Comparison of ENCODE assay signal across 16 mouse cellular contexts in the genomic region with DNA sequence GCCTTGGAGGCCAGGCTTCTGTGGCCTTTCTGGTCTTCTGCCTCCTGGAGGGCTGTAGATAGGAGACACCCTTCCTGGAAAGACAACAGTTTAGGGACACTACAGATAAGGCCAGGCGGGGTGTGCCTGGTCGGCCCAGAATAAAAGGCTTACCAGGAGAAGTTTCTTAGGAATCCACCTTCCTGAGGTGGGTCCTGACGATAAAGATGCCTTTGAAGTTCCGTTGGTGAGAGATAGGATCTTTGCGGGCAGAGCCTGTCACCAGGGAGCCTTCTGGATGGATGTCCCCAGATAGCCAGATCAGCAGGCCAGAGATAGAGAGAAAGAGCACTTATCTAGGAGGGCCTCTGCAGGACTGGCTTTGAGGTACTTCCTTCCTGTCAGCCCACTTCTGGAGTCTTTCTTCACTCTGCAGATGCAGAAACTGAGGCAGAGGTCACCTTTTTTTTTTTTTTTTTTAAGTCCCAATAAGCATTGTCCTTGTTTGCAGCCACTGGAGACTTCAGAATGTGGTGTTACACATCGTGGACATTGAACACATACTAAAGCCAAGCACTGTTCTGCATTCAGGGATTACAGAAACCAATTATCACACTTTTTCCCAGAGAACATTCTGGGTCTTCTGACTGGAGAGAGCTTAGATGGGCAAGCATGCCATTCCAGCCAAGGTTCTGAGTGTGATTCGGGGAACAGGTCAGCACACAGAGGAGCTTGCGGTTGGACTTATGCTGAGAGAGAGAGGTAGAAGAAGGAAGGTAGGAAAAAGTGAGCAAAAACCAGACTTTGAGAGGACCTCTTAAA.
A peak's percentile ranks its signal among the peaks of the same experiment; 100 is the strongest.
DNase-seq lines count a peak whose midpoint lies in the region; ATAC-seq and TF ChIP-seq lines count a peak whose summit lies in the region.
"Had no signal": no experiment of that assay in that cellular context is flagged by ENCODE, and none has a peak within 500 bp of the region (broad histone marks: within the 10 kb centered on the region; RNA-seq: fewer than 3 reads in every experiment).

No protein-coding gene starts in this region.

- H3K36me3 ChIP-seq in forebrain, embryonic 10.5 days (replicated peaks) = no peaks in the 10 kb centered on the region; the same call in 1 of the 2 replicates
- H3K36me3 ChIP-seq in forebrain, embryonic 12.5 days (replicated peaks) = no peaks in the 10 kb centered on the region
- peaks cover 14 to 82% of the 10 kb centered on the region in 2 experiments for H3K36me3 ChIP-seq in MEL (ENCODE audit: control insufficient read depth in 1 of 2, insufficient read depth in 2 of 2, low read length in 2 of 2)
- no peaks in the 10 kb centered on the region for H3K36me3 ChIP-seq in liver, postnatal 0 days (replicated peaks; ENCODE audit: insufficient read depth, low read length)
- H3K36me3 ChIP-seq in midbrain, embryonic 14.5 days (ENCODE audit: control insufficient read depth, insufficient read depth, low read length) = no peaks in the 10 kb centered on the region
- H3K36me3 ChIP-seq in hindbrain, embryonic 11.5 days (ENCODE audit: control insufficient read depth, insufficient read depth, low read length) = no peaks in the 10 kb centered on the region
- H3K36me3 ChIP-seq: embryonic facial prominence, embryonic 10.5 days; heart, embryonic 15.5 days; hindbrain, embryonic 15.5 days; midbrain, embryonic 13.5 days had no signal

- no peaks in the 10 kb centered on the region for H3K27me3 ChIP-seq in forebrain, embryonic 10.5 days (ENCODE audit: poor library complexity, severe bottlenecking)
- H3K27me3 ChIP-seq in forebrain, embryonic 12.5 days = no peaks in the 10 kb centered on the region
- H3K27me3 ChIP-seq in MEL (ENCODE audit: control insufficient read depth in 1 of 2, insufficient read depth in 2 of 2, low read length in 2 of 2) = no peaks in the 10 kb centered on the region
- no peaks in the 10 kb centered on the region for H3K27me3 ChIP-seq in liver, postnatal 0 days (ENCODE audit: insufficient read depth, low read length)
- H3K27me3 ChIP-seq in midbrain, embryonic 14.5 days (ENCODE audit: control insufficient read depth, insufficient read depth, low read length) = no peaks in the 10 kb centered on the region
- no peaks in the 10 kb centered on the region for H3K27me3 ChIP-seq in hindbrain, embryonic 11.5 days (ENCODE audit: control insufficient read depth, insufficient read depth, low read length)
- H3K27me3 ChIP-seq: heart, embryonic 15.5 days; hindbrain, embryonic 15.5 days; midbrain, embryonic 13.5 days had no signal

- ATAC-seq in forebrain, embryonic 12.5 days (ENCODE audit: low FRiP score) = no peak
- peak; percentile 90 for ATAC-seq in erythroid progenitor cell, adult 5-6 weeks (replicated peaks; ENCODE audit: low FRiP score, poor library complexity, severe bottlenecking)
- ATAC-seq in liver, postnatal 0 days = peak; percentile 96
- ATAC-seq in midbrain, embryonic 14.5 days (ENCODE audit: low FRiP score, low TSS enrichment) = no peak
- no peak for ATAC-seq in hindbrain, embryonic 11.5 days (ENCODE audit: low FRiP score)
- ATAC-seq: midbrain, embryonic 13.5 days had no signal

- TF ChIP-seq RAD21 in MEL (IDR thresholded peaks at IDR 0.05; ENCODE audit: low read depth, low read length) = peak; percentile 17; the same call in 1 of the 2 replicates

- H3K4me3 ChIP-seq in forebrain, embryonic 10.5 days = no peak overlapping the region
- H3K4me3 ChIP-seq in forebrain, embryonic 12.5 days (replicated peaks) = no peak overlapping the region
- H3K4me3 ChIP-seq in MEL (ENCODE audit: control insufficient read depth in 1 of 2, insufficient read depth in 1 of 2, low read depth in 2 of 2, low read length in 2 of 2) = no peak overlapping the region
- H3K4me3 ChIP-seq in liver, postnatal 0 days (ENCODE audit: low read depth, low read length) = no peak overlapping the region
- no peak overlapping the region for H3K4me3 ChIP-seq in midbrain, embryonic 14.5 days (replicated peaks; ENCODE audit: low read depth, low read length)
- H3K4me3 ChIP-seq in hindbrain, embryonic 11.5 days (ENCODE audit: low read depth, low read length) = no peak overlapping the region
- H3K4me3 ChIP-seq: embryonic facial prominence, embryonic 10.5 days; heart, embryonic 15.5 days; hindbrain, embryonic 15.5 days; midbrain, embryonic 13.5 days had no signal

- TF ChIP-seq POLR2A in MEL (IDR thresholded peaks at IDR 0.05; ENCODE audit: control insufficient read depth in 1 of 2, insufficient read depth in 1 of 2, low read depth in 1 of 2, low read length in 2 of 2, poor library complexity in 1 of 2) = peak in 1 of 2 experiments; percentile 64; a peak in 2 of 4 replicates

- TF ChIP-seq EP300 in MEL (IDR thresholded peaks at IDR 0.05; ENCODE audit: low read depth in 1 of 2, low read length in 2 of 2) = peak; percentile 98 to 100
- TF ChIP-seq EP300 in liver, postnatal 0 days (IDR thresholded peaks at IDR 0.05; ENCODE audit: low read depth) = peak; percentile 98

- H3K27ac ChIP-seq in forebrain, embryonic 10.5 days = 0 out of 2 replicates have a peak overlapping the region, but pooled peaks have one; percentile 44
- H3K27ac ChIP-seq in forebrain, embryonic 12.5 days = no peak overlapping the region
- H3K27ac ChIP-seq in MEL (ENCODE audit: control insufficient read depth, low read depth, low read length) = peak overlapping the region; percentile 96
- peak overlapping the region; percentile 79 for H3K27ac ChIP-seq in liver, postnatal 0 days (ENCODE audit: low read depth)
- no peak overlapping the region for H3K27ac ChIP-seq in midbrain, embryonic 14.5 days (replicated peaks; ENCODE audit: low read depth, low read length)
- H3K27ac ChIP-seq in hindbrain, embryonic 11.5 days (ENCODE audit: low read depth, low read length) = no peak overlapping the region
- H3K27ac ChIP-seq: heart, embryonic 15.5 days; hindbrain, embryonic 15.5 days; midbrain, embryonic 13.5 days had no signal

- WGBS in forebrain, embryonic 10.5 days = 86% methylated on average over 8 of the region's 8 CpGs
- WGBS in forebrain, embryonic 12.5 days = 90% methylated on average over 8 of the region's 8 CpGs
- WGBS in liver, postnatal 0 days (ENCODE audit: insufficient replicate concordance) = 47% methylated on average over 8 of the region's 8 CpGs
- WGBS in midbrain, embryonic 14.5 days = 93% methylated on average over 8 of the region's 8 CpGs
- 87% methylated on average over 8 of the region's 8 CpGs for WGBS in hindbrain, embryonic 11.5 days

- H3K4me2 ChIP-seq in forebrain, embryonic 12.5 days = no peak overlapping the region
- peak overlapping the region; percentile 49 for H3K4me2 ChIP-seq in liver, postnatal 0 days (ENCODE audit: low read depth, low read length)
- H3K4me2 ChIP-seq in midbrain, embryonic 14.5 days (ENCODE audit: low read length) = no peak overlapping the region
- H3K4me2 ChIP-seq in hindbrain, embryonic 11.5 days (replicated peaks; ENCODE audit: low read depth, low read length) = no peak overlapping the region
- H3K4me2 ChIP-seq: heart, embryonic 15.5 days; hindbrain, embryonic 15.5 days; midbrain, embryonic 13.5 days had no signal

- no peak for DNase-seq in forebrain, embryonic 10.5 days (ENCODE audit: extremely low spot score, low spot score)
- peak; percentile 98 for DNase-seq in MEL (ENCODE audit: low read depth, low spot score)
- peak; percentile 53 for DNase-seq in liver, postnatal 0 days
- no peak for DNase-seq in midbrain, embryonic 14.5 days
- DNase-seq in hindbrain, embryonic 11.5 days (ENCODE audit: low spot score) = no peak
- no peak for DNase-seq in cerebellum, adult 9-11 months
- DNase-seq: adrenal gland, postnatal 25 days; cerebellum, adult 18-20 months; lung, postnatal 14 days; thymus, postnatal 4 days had no signal

- no peaks in the 10 kb centered on the region for H3K9me3 ChIP-seq in forebrain, embryonic 10.5 days
- no peaks in the 10 kb centered on the region for H3K9me3 ChIP-seq in forebrain, embryonic 12.5 days
- no peaks in the 10 kb centered on the region for H3K9me3 ChIP-seq in MEL (replicated peaks; ENCODE audit: insufficient read depth, low read length)
- no peaks in the 10 kb centered on the region for H3K9me3 ChIP-seq in liver, postnatal 0 days (ENCODE audit: low read length)
- H3K9me3 ChIP-seq in midbrain, embryonic 14.5 days (ENCODE audit: control insufficient read depth, low read length) = no peaks in the 10 kb centered on the region
- no peaks in the 10 kb centered on the region for H3K9me3 ChIP-seq in hindbrain, embryonic 11.5 days (ENCODE audit: control insufficient read depth, low read length)
- H3K9me3 ChIP-seq: embryonic facial prominence, embryonic 10.5 days; heart, embryonic 15.5 days; hindbrain, embryonic 15.5 days; midbrain, embryonic 13.5 days had no signal

- TF ChIP-seq CTCF in MEL (IDR thresholded peaks at IDR 0.05 in 2 of 3, conservative IDR thresholded peaks at IDR 0.05 in 1 of 3; ENCODE audit: control insufficient read depth in 1 of 3, insufficient read depth in 1 of 3, low read depth in 2 of 3, low read length in 3 of 3, poor library complexity in 1 of 3, severe bottlenecking in 1 of 3) = no peak; a peak in 1 of 6 replicates
- TF ChIP-seq CTCF in liver, postnatal 0 days (IDR thresholded peaks at IDR 0.05; ENCODE audit: low read depth) = peak; percentile 43; the same call in 1 of the 2 replicates

- H3K9ac ChIP-seq in forebrain, embryonic 12.5 days = no peak overlapping the region
- peak overlapping the region; percentile 58 for H3K9ac ChIP-seq in MEL (ENCODE audit: control insufficient read depth, low read depth, low read length, poor library complexity, severe bottlenecking)
- peak overlapping the region; percentile 44 for H3K9ac ChIP-seq in liver, postnatal 0 days (replicated peaks)
- H3K9ac ChIP-seq in midbrain, embryonic 14.5 days (replicated peaks; ENCODE audit: low read length) = no peak overlapping the region
- no peak overlapping the region for H3K9ac ChIP-seq in hindbrain, embryonic 11.5 days (ENCODE audit: low read depth, low read length)
- H3K9ac ChIP-seq: heart, embryonic 15.5 days; hindbrain, embryonic 15.5 days; midbrain, embryonic 13.5 days had no signal

- H3K4me1 ChIP-seq in forebrain, embryonic 10.5 days = no peaks in the 10 kb centered on the region
- H3K4me1 ChIP-seq in forebrain, embryonic 12.5 days = no peaks in the 10 kb centered on the region
- H3K4me1 ChIP-seq in MEL (ENCODE audit: control insufficient read depth in 1 of 2, insufficient read depth in 2 of 2, low read length in 2 of 2) = peaks cover 59 to 73% of the 10 kb centered on the region in 2 experiments
- H3K4me1 ChIP-seq in liver, postnatal 0 days (ENCODE audit: insufficient read depth) = peaks cover 38% of the 10 kb centered on the region
- H3K4me1 ChIP-seq in midbrain, embryonic 14.5 days (ENCODE audit: control insufficient read depth, insufficient read depth, low read length) = no peaks in the 10 kb centered on the region
- H3K4me1 ChIP-seq in hindbrain, embryonic 11.5 days (replicated peaks; ENCODE audit: control insufficient read depth, insufficient read depth, low read length) = no peaks in the 10 kb centered on the region
- H3K4me1 ChIP-seq: embryonic facial prominence, embryonic 10.5 days; midbrain, embryonic 13.5 days had no signal

- peaks cover 62% of the 10 kb centered on the region for H3K79me2 ChIP-seq in MEL (ENCODE audit: control insufficient read depth, insufficient read depth, low read length, poor library complexity)

TF ChIP-seq in MEL, 35 proteins besides CTCF, POLR2A, EP300 and RAD21 (continues in another document):
- TF ChIP-seq MAFK (IDR thresholded peaks at IDR 0.05; ENCODE audit: borderline replicate concordance, low read depth, low read length) (peak; percentile 87), TBP (IDR thresholded peaks at IDR 0.05; ENCODE audit: low read depth, low read length) (peak; percentile 83)

Comparison
In these comparisons a context has a peak if more than half of its experiments do, and no peak if none do; other contexts are left out.
1. H3K27ac ChIP-seq: peak in forebrain, embryonic 10.5 days (single experiment), MEL (single experiment) and liver, postnatal 0 days (single experiment); none in forebrain, embryonic 12.5 days (single experiment), midbrain, embryonic 14.5 days (single experiment) and hindbrain, embryonic 11.5 days (single experiment).
2. DNase-seq: peak in MEL (single experiment) and liver, postnatal 0 days (single experiment); none in forebrain, embryonic 10.5 days (single experiment), midbrain, embryonic 14.5 days (single experiment), hindbrain, embryonic 11.5 days (single experiment) and cerebellum, adult 9-11 months (single experiment).
3. ATAC-seq: peak in erythroid progenitor cell, adult 5-6 weeks (single experiment) and liver, postnatal 0 days (single experiment); none in forebrain, embryonic 12.5 days (single experiment), midbrain, embryonic 14.5 days (single experiment) and hindbrain, embryonic 11.5 days (single experiment).
4. H3K9ac ChIP-seq: peak in MEL (single experiment) and liver, postnatal 0 days (single experiment); none in forebrain, embryonic 12.5 days (single experiment), midbrain, embryonic 14.5 days (single experiment) and hindbrain, embryonic 11.5 days (single experiment).